Mouse (Mus musculus) right cerebral cortex, postnatal 10 days (tissue): ENCODE measurements around the gene Mlec.
A peak's percentile ranks its signal among the peaks of the same experiment; 100 is the strongest.
"Not testable (repeated sequence)": the region's sequence is repeated elsewhere in the genome, so short reads cannot be mapped to it uniquely, and the experiment has no call there.

ENCODE experiments used
- DNase-seq, 2 experiments: peaks; one replicate each; pipeline ENCODE4 v3.0.0; 2021; ENCODE audit warnings: low spot score in 2 of 2

Gene Mlec

DNA sequence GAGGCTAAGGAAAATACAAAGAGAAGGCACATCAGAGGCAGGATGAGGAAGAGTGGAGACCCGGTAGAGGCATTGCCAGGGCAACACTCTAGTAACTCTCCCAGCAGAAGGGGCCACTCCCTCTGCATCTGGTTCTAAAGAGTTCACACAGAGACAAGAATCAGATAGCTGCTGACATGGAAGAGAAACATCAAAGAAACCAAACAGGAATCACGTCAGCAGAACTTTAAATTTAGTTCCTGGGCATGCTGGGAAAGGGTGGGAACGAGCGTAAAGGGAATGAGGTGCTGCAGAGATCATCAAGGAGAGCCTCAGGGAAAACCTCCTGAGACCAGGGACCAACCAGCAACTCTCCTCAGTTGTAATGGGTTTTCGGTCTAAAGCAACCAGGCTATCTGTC, 7.0 kb downstream of the Mlec start:
- DNase-seq: no peak

DNA sequence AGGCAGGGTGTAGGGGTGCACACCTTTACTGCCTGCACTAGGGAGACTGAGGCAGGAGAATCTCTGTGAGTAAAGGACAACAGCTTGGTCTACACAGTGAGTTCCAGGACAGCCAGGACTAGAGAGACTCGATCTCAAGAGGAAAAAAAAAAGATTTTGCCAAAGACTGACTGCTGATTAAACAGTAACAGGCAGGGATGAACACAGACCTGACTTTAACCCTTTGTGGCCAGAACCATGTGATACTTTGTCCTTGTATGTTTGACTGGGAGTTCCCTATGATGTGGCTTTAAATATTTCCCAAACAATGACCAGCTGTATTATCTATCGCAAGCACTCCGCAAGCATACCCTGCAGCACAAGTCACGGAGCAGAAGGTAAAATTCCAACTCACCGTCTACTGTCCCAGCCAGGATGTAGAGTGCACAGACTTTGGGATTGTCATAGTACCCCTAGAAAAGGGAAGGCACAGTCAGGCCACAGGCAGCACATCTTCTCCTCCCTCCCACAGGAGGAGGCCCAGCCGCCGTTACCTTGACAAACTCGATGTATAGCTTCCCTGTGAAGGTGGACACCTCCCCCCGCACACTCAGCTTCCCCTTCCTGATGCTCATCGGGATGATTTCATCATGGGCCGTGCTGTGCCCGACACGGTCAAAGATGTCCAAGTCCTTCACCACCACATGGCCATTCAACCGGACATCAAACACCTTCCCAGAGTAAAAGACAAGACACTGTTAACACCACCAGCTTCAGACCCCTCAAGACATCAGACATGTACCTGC, 8.1 kb downstream of the Mlec start:
- DNase-seq: no peak

GRCm38 (mm10) chr5:115148872-115149271, 9.1 kb downstream of the Mlec start:
- DNase-seq: not testable (repeated sequence)

- no peak for DNase-seq
Measured at GRCm38 (mm10) chr5:115148378-115148777, 9.6 kb downstream of the Mlec start.

DNA sequence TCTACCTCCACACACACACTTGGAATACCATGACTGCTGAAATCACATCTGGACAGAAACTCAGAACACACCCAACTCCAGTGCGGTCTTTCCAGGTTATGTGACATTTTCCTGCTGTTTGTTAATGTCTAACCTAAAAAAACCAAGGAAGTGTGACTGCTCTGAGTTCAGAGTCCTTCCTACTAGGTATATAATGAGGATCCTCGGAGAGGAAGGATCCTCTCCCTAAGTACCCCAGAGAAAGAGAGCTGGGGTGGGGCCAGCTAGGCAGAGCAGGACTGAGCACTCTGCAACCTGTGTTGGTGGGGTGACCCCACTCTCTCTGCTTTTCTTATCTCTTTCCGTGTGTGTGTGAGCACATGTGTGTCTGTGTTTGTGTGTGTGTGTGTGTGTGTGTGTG, 10.6 kb downstream of the Mlec start:
- DNase-seq: no peak

DNA sequence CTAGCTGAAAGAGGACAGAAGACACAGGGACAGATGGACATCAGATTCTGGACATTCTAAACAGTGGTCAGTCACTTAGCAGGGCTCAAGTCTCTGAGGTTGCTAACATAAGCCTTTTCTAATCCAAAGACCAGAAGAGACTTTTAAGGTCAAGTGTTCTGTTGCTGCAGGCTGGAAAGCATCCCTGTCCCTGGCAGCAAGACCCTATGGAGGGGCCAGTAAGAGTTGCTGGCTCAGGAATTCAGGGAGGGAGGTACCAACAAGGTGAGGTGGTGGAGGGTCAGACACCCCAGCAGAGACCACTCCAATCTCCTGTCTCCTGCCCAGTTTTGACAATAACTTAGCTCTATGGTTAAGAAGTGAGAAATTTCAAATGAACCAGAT, 11.2 kb downstream of the Mlec start:
- no peak for DNase-seq

DNA sequence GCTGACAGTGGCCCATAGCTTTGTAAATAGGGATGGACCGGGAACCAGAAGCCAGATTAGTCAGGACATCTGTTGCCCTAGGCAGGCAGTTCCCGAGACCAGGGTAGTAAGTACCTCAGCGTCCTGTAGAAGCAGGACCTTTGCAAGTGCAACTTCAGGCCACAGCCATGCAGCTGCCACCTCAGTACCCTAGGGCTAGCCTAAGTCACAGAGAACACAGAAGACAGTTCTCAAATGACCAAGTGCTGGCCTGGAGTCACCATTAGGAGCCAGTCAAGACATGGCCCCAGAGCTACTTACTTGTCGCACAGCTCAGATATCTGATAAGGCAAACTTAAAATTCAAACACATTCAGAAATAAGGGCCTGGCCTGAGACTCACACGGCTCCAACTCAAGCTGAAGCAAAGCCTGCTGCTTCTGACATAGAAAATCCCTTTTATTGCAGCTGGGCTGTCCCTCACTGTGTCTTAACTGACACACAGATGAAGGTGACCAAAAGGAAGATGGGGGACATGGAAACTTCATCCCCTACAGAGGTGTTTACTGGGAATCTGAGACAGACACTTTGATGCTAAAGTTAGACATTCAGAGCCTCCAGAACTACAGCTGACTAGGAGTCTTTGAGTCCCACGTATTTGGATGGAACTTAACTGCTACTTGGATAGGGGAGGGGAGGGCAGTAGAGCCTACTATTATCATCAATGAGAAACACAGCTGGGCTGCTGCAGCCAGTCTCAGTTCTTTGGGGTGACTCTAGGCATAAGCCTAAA, 11.8 kb downstream of the Mlec start:
- no peak for DNase-seq

- DNase-seq: no peak
Measured at GRCm38 (mm10) chr5:115145253-115145968, 12.6 kb downstream of the Mlec start.

- DNase-seq: no peak
Measured at GRCm38 (mm10) chr5:115144471-115144870, 13.5 kb downstream of the Mlec start.

DNA sequence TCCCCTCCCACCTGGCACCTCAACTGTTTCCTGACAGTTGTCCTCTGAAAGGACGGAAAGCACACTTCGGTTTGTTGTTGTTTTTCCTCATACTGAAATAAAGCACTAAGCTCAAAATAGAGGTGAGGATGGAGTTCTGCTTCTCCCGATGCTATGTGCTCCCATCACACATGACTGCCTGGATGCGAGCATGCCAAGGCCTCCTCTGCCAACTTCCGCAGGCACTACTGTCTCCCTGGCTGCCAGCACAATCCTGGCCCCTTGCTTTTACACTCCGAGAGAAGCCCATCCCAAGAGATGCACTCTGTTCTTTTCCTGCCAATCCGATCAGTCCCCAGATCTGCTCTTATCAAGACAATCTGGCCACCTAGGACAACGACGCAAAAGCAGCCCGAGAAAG, 14.4 kb downstream of the Mlec start:
- DNase-seq: peak; percentile 76 to 81

DNA sequence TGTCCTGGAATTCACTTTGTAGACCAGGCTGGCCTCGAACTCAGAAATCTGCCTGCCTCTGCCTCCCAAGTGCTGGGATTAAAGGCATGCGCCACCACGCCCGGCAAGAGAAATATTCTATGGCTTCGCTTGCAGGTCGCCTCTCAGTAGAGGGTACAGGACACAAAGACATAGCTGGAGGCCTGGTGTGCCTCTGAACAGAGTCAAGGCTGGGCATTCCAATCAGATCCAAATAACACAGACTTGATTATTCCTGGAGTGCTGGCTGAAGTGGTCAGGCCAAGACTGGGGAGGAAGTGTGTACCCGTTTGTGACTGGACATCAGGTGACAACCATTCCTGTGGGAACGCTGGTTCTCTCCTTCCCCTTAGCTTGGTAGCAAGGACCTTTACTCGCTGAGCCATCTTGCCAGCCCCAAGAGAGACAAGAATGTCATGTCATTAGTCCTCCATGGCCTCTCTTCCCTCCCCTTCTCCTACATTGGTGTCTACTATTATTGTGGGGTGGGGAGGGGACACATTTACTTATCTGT, 15.7 kb downstream of the Mlec start:
- no peak for DNase-seq

GRCm38 (mm10) chr5:115140726-115141125, 17.3 kb downstream of the Mlec start:
- peak in 1 of 2 experiments; percentile 15 for DNase-seq

DNA sequence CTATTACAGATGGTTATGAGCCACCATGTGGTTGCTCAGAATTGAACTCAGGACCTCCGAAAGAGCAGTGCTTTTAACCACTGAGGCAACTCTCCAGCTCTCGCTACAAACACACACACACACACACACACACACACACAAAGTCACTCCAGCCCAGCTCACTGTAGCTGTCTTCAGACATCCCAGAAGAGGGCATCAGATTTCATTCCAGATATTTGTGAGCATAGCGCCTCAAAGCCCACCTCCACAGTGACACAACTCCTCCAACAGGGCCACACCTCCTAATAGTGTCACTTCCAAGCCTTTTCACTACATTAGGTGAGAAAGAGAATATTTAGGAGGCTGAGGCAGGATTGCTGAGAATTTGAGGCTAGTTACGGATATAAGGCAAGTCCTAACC, 18.9 kb downstream of the Mlec start:
- DNase-seq: peak in 1 of 2 experiments; percentile 18

DNA sequence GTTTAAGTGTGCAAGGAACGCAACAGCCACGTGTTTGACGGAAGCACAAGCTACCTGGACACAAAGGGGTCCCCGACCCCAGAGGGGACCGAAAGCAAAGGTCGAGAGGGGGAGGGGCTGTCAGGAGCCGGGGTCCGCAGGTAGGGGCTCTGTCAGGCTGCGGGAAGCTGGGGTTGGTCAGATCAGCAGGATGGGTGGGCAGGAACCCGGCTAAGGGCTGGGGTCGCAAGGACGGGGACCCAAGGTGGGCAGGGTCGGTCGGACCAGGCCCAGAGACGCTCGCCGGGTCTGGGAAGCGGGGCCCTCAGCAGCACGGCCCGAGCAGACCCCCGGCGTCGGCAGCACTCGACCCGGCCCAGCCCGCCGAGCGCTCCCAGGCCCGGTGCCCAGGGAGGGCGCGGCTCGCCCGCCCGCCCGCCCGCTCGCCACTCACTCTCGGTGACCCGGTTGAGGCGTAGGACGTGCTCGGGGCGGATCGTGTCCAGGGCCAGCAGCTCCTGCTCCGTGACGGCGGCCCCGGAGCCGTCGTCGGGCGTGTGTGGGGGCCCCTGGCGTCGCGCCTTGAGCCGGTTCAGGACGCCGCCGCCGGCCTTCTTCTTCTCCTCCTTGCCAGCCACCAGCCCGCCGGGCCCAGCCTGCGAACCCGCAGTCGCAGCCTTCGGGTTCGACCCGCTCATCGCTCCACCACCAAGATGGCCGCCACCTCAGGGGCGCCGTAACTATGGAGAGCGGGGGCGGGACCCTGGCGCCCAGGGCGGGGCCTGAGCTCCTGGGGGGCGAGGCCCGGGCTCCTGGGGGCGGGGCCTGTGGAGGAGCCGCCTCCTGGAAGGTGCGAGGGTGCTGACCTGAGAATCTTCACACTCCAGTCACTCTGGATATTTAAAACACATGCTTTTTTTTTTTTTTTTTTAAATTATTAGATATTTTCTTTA, 23.5 kb downstream of the Mlec start, which contains the start of gene Unc119b:
Gene Unc119b, minus strand, starts transcription at position 742 of the 932 bp plus-strand sequence.
- peak; percentile 90 to 91 for DNase-seq

DNA sequence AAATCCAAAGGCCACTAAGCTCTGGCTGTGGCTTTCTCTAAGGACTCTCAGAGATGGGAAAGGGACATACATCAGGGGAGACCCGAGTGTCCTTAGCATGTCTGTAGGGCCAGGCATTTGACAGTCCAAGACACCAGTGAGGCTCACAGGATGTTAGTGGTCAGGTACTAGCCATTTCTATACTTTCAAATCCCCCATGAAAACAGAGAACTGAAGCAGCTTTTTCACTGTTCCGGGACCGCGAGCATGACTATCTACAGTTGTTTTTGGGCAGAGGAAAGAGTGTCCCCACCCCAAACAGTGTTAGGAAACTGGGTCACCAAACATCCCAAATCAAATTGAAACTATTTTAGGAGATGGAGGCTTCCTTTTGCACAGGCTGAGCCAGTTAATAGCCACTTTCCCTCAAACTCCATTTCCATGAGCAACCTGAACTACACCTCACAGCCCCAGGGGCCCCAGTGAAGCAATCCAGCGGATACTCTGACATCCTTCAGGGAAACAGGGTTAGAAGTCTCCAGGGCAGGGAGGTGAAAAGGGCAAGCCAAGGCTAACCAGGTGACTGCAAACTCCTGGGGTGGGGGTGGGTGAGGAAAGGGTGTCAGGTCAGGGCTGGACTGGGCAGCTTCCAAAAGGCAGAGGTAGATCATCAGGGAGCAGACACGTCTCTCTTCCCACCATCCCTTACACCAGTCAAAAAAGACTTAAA, 24.5 kb downstream of the Mlec start:
- no peak for DNase-seq

- no peak for DNase-seq
Measured at GRCm38 (mm10) chr5:115132465-115132864, 25.5 kb downstream of the Mlec start.

DNA sequence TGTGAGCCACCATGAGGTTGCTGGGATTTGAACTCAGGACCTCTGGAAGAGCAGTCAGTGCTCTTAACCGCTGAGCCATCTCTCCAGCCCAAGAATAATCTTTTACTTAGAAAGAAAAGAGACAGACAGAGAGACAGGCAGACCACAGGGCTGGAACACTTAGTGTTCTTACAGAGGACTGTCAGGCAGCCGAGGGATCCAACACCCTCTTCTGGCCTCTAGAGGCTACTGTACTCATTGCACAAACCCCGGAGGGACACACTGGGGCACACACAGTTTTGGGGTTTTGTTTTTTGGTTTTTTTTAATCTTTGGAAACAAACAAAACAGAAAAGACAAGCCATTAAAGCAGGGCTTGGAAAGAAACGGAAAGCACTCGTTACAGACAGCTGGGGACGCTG, 28.7 kb downstream of the Mlec start:
- DNase-seq: no peak

- no peak for DNase-seq
Measured at GRCm38 (mm10) chr5:115127421-115128179, 30.4 kb downstream of the Mlec start.

DNA sequence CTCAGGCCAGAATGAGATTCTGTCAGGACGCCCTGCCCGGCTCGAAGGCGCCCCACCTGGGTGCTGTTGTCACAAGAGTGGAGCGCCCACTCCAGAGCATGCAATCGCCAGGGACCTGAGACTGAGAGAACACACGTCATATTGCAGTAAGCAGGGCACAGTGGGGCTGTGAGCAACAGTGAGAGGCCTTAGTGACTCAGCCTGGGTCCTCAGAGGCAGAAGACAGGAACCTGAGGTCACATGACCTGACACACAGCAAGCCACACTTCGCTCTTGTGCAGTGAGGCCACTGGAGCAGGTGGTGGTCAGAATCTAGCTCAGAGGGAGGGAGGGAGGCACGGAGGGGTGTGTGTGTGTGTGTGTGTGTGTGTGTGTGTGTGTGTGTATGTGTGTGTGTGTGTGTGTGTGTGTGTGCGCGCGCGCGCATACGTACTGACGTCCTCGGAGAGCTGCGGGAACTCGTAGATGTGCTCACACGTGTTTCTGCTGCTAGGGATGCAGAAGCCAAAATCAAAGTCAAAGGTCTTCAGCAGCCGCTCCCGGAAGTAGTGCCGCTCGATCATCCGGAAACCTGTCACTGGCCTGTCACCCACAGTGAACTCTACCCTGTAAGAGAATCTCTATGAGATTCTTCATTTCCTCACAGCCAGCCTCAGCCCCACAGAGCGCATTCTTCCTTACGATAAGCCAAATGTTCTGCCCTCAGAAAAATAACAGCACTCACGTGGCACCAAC, 31.2 kb downstream of the Mlec start:
- DNase-seq: no peak
